Mouse (Mus musculus) heart, adult 11 months (tissue): ENCODE data around the gene Bet1l.
"Not testable (repeated sequence)": the region's sequence is repeated elsewhere in the genome, so short reads cannot be mapped to it uniquely, and the experiment has no call there.

ENCODE experiments used
- DNase-seq: peaks from one replicate; pipeline ENCODE4 v3.0.0; 2022

Bet1l gene

GRCm38 (mm10) chr7:140857550-140858505 is at the start of gene Bet1l:
Gene Bet1l, minus strand, starts transcription at chr7:140857577.
- DNase-seq = peak; percentile 92

- no peak for DNase-seq
Observed at GRCm38 (mm10) chr7:140907131-140907530, 49.8 kb upstream of the Bet1l start.

- DNase-seq = no peak
Observed at GRCm38 (mm10) chr7:140905642-140906081, 48.3 kb upstream of the Bet1l start.

GRCm38 (mm10) chr7:140903212-140903611 is 45.8 kb upstream of the Bet1l start:
- peak; percentile 94 for DNase-seq

GRCm38 (mm10) chr7:140902036-140902875 is 44.9 kb upstream of the Bet1l start:
- DNase-seq = peak; percentile 93

GRCm38 (mm10) chr7:140900220-140900619 is 42.8 kb upstream of the Bet1l start, which contains the start of gene Cox8b:
Gene Cox8b, minus strand, starts transcription at chr7:140900446.
- DNase-seq = peak; percentile 98

- DNase-seq = peak; percentile 92
Observed at GRCm38 (mm10) chr7:140899121-140899520, 41.7 kb upstream of the Bet1l start.

- DNase-seq = no peak
Observed at GRCm38 (mm10) chr7:140897863-140898262, 40.5 kb upstream of the Bet1l start.

- no peak for DNase-seq
Observed at GRCm38 (mm10) chr7:140894611-140895010, 37.2 kb upstream of the Bet1l start.

- DNase-seq = no peak
Observed at GRCm38 (mm10) chr7:140894031-140894430, 36.7 kb upstream of the Bet1l start.

GRCm38 (mm10) chr7:140890636-140891035 is 33.3 kb upstream of the Bet1l start:
- not testable (repeated sequence) for DNase-seq

- DNase-seq = no peak
Observed at GRCm38 (mm10) chr7:140882469-140882803, 25.1 kb upstream of the Bet1l start.

- peak; percentile 99 for DNase-seq
Observed at GRCm38 (mm10) chr7:140881696-140882468, 24.5 kb upstream of the Bet1l start, which contains the start of the genes Psmd13 and Sirt3. Gene Psmd13, plus strand, starts transcription at chr7:140881968. Gene Sirt3, minus strand, starts transcription at chr7:140882309.

- no peak for DNase-seq
Observed at GRCm38 (mm10) chr7:140880865-140881515, 23.6 kb upstream of the Bet1l start.

- DNase-seq = no peak
Observed at GRCm38 (mm10) chr7:140880419-140880818, 23.0 kb upstream of the Bet1l start.

- no peak for DNase-seq
Observed at GRCm38 (mm10) chr7:140879355-140879754, 22.0 kb upstream of the Bet1l start.

- no peak for DNase-seq
Observed at GRCm38 (mm10) chr7:140877364-140877763, 20.0 kb upstream of the Bet1l start.

- peak; percentile 90 for DNase-seq
Observed at GRCm38 (mm10) chr7:140874224-140874623, 16.8 kb upstream of the Bet1l start.

- no peak for DNase-seq
Observed at GRCm38 (mm10) chr7:140864761-140865160, 7.4 kb upstream of the Bet1l start.

- DNase-seq = no peak
Observed at GRCm38 (mm10) chr7:140860728-140861127, 3.4 kb upstream of the Bet1l start.

- no peak for DNase-seq
Observed at GRCm38 (mm10) chr7:140859997-140860396, 2.6 kb upstream of the Bet1l start.

GRCm38 (mm10) chr7:140858746-140859145 is 1.4 kb upstream of the Bet1l start:
- no peak for DNase-seq
